Mouse (Mus musculus): ENCODE results near the gene Tsc22d3. TPM values are rescaled to one million over a fixed set of nuclear protein-coding genes. Genes with fewer than 3 reads are reported as not detected.
A peak's percentile ranks its signal among the peaks of the same experiment; 100 is the strongest.
"Not testable (repeated sequence)": the region's sequence is repeated elsewhere in the genome, so short reads cannot be mapped to it uniquely, and the experiment has no call there.

Tsc22d3 gene
- polyA plus RNA-seq, 1 experiment from 2014 or later, result 184 TPM

- no peak overlapping the region for H3K27ac ChIP-seq (ENCODE audit: low read depth, low read length)
- H3K27me3 ChIP-seq (ENCODE audit: control insufficient read depth, insufficient read depth, low read length), result peaks cover 7% of the 10 kb centered on the region
- H3K4me3 ChIP-seq (ENCODE audit: low read depth, low read length), result no peak overlapping the region
- peaks cover 5% of the 10 kb centered on the region; the same call in 1 of the 2 replicates for H3K4me1 ChIP-seq (ENCODE audit: control insufficient read depth, insufficient read depth, low read length)
- no peak overlapping the region for H3K9ac ChIP-seq (ENCODE audit: low read depth, low read length)
- 74% methylated on average over 2 of the region's 2 CpGs for WGBS (ENCODE audit: insufficient replicate concordance)
- no peaks in the 10 kb centered on the region for H3K36me3 ChIP-seq (ENCODE audit: control insufficient read depth, insufficient read depth, low read length)
- no peak overlapping the region for H3K4me2 ChIP-seq
- no peaks in the 10 kb centered on the region for H3K9me3 ChIP-seq (replicated peaks; ENCODE audit: control insufficient read depth, low read length)
- ATAC-seq (replicated peaks; ENCODE audit: insufficient number of reproducible peaks, low FRiP score, low TSS enrichment), result no peak
Measured at GRCm38 (mm10) chrX:140513379-140513778, 87.1 kb downstream of the Tsc22d3 start.

GRCm38 (mm10) chrX:140511687-140512651, 88.5 kb downstream of the Tsc22d3 start:
- Histone ChIP-seq H3K9me3 (replicated peaks; ENCODE audit: control insufficient read depth, low read length) (no peaks in the 10 kb centered on the region), H3K27me3 (ENCODE audit: control insufficient read depth, insufficient read depth, low read length) (peaks cover 11% of the 10 kb centered on the region), H3K4me1 (ENCODE audit: control insufficient read depth, insufficient read depth, low read length) (peaks cover 5% of the 10 kb centered on the region; the same call in 1 of the 2 replicates), H3K36me3 (ENCODE audit: control insufficient read depth, insufficient read depth, low read length) (no peaks in the 10 kb centered on the region), H3K4me2 (no peak overlapping the region), H3K4me3 (ENCODE audit: low read depth, low read length) (no peak overlapping the region), H3K27ac (ENCODE audit: low read depth, low read length) (no peak overlapping the region), H3K9ac (ENCODE audit: low read depth, low read length) (no peak overlapping the region)
- WGBS (ENCODE audit: insufficient replicate concordance), result 54% methylated on average over 7 of the region's 7 CpGs
- ATAC-seq (replicated peaks; ENCODE audit: insufficient number of reproducible peaks, low FRiP score, low TSS enrichment), result no peak

- H3K27me3 ChIP-seq (ENCODE audit: control insufficient read depth, insufficient read depth, low read length), result peaks cover 11% of the 10 kb centered on the region
- H3K27ac ChIP-seq (ENCODE audit: low read depth, low read length), result no peak overlapping the region
- no peaks in the 10 kb centered on the region for H3K36me3 ChIP-seq (ENCODE audit: control insufficient read depth, insufficient read depth, low read length)
- H3K4me1 ChIP-seq (ENCODE audit: control insufficient read depth, insufficient read depth, low read length), result peaks cover 5% of the 10 kb centered on the region; the same call in 1 of the 2 replicates
- 45% methylated on average over 24 of the region's 24 CpGs for WGBS (ENCODE audit: insufficient replicate concordance)
- no peak overlapping the region for H3K9ac ChIP-seq (ENCODE audit: low read depth, low read length)
- H3K4me3 ChIP-seq (ENCODE audit: low read depth, low read length), result no peak overlapping the region
- H3K4me2 ChIP-seq, result peak overlapping the region; percentile 49
- ATAC-seq (replicated peaks; ENCODE audit: insufficient number of reproducible peaks, low FRiP score, low TSS enrichment), result peak; percentile 61; the same call in 1 of the 2 replicates
- no peaks in the 10 kb centered on the region for H3K9me3 ChIP-seq (replicated peaks; ENCODE audit: control insufficient read depth, low read length)
Measured at GRCm38 (mm10) chrX:140510696-140511429, 89.6 kb downstream of the Tsc22d3 start.

GRCm38 (mm10) chrX:140509817-140510216, 90.6 kb downstream of the Tsc22d3 start:
- Histone ChIP-seq H3K27ac (ENCODE audit: low read depth, low read length) (no peak overlapping the region), H3K4me1 (ENCODE audit: control insufficient read depth, insufficient read depth, low read length) (peaks cover 5% of the 10 kb centered on the region; the same call in 1 of the 2 replicates), H3K36me3 (ENCODE audit: control insufficient read depth, insufficient read depth, low read length) (no peaks in the 10 kb centered on the region), H3K27me3 (ENCODE audit: control insufficient read depth, insufficient read depth, low read length) (peaks cover 8% of the 10 kb centered on the region), H3K9me3 (replicated peaks; ENCODE audit: control insufficient read depth, low read length) (no peaks in the 10 kb centered on the region), H3K4me3 (ENCODE audit: low read depth, low read length) (no peak overlapping the region), H3K9ac (ENCODE audit: low read depth, low read length) (no peak overlapping the region), H3K4me2 (no peak overlapping the region)
- 56% methylated on average over 6 of the region's 6 CpGs for WGBS (ENCODE audit: insufficient replicate concordance)
- no peak for ATAC-seq (replicated peaks; ENCODE audit: insufficient number of reproducible peaks, low FRiP score, low TSS enrichment)

- not testable (repeated sequence) for H3K27ac ChIP-seq (ENCODE audit: low read depth, low read length); H3K9ac ChIP-seq (ENCODE audit: low read depth, low read length); H3K4me2 ChIP-seq; H3K4me1 ChIP-seq (ENCODE audit: control insufficient read depth, insufficient read depth, low read length); ATAC-seq (replicated peaks; ENCODE audit: insufficient number of reproducible peaks, low FRiP score, low TSS enrichment); H3K36me3 ChIP-seq (ENCODE audit: control insufficient read depth, insufficient read depth, low read length); H3K27me3 ChIP-seq (ENCODE audit: control insufficient read depth, insufficient read depth, low read length); H3K4me3 ChIP-seq (ENCODE audit: low read depth, low read length); H3K9me3 ChIP-seq (replicated peaks; ENCODE audit: control insufficient read depth, low read length)
- WGBS (ENCODE audit: insufficient replicate concordance), result 82% methylated on average over 4 of the region's 4 CpGs
Measured at GRCm38 (mm10) chrX:140508791-140509190, 91.7 kb downstream of the Tsc22d3 start.

GRCm38 (mm10) chrX:140507377-140507776, 93.1 kb downstream of the Tsc22d3 start:
- Histone ChIP-seq H3K27me3 (ENCODE audit: control insufficient read depth, insufficient read depth, low read length) (peaks cover 6% of the 10 kb centered on the region; the same call in 1 of the 2 replicates), H3K36me3 (ENCODE audit: control insufficient read depth, insufficient read depth, low read length) (no peaks in the 10 kb centered on the region), H3K4me2 (no peak overlapping the region), H3K9me3 (replicated peaks; ENCODE audit: control insufficient read depth, low read length) (no peaks in the 10 kb centered on the region), H3K27ac (ENCODE audit: low read depth, low read length) (no peak overlapping the region), H3K9ac (ENCODE audit: low read depth, low read length) (no peak overlapping the region), H3K4me1 (ENCODE audit: control insufficient read depth, insufficient read depth, low read length) (peaks cover 5% of the 10 kb centered on the region; the same call in 1 of the 2 replicates), H3K4me3 (ENCODE audit: low read depth, low read length) (no peak overlapping the region)
- 83% methylated on average over 1 of the region's 1 CpGs for WGBS (ENCODE audit: insufficient replicate concordance)
- no peak for ATAC-seq (replicated peaks; ENCODE audit: insufficient number of reproducible peaks, low FRiP score, low TSS enrichment)

- Histone ChIP-seq H3K27me3 (ENCODE audit: control insufficient read depth, insufficient read depth, low read length) (peaks cover 6% of the 10 kb centered on the region; the same call in 1 of the 2 replicates), H3K9me3 (replicated peaks; ENCODE audit: control insufficient read depth, low read length) (no peaks in the 10 kb centered on the region), H3K9ac (ENCODE audit: low read depth, low read length) (no peak overlapping the region), H3K27ac (ENCODE audit: low read depth, low read length) (no peak overlapping the region), H3K4me1 (ENCODE audit: control insufficient read depth, insufficient read depth, low read length) (peaks cover 10% of the 10 kb centered on the region; the same call in 1 of the 2 replicates), H3K36me3 (ENCODE audit: control insufficient read depth, insufficient read depth, low read length) (no peaks in the 10 kb centered on the region), H3K4me2 (no peak overlapping the region), H3K4me3 (ENCODE audit: low read depth, low read length) (no peak overlapping the region)
- 71% methylated on average over 6 of the region's 6 CpGs for WGBS (ENCODE audit: insufficient replicate concordance)
- ATAC-seq (replicated peaks; ENCODE audit: insufficient number of reproducible peaks, low FRiP score, low TSS enrichment), result no peak
Measured at GRCm38 (mm10) chrX:140506436-140507180, 93.9 kb downstream of the Tsc22d3 start.

All from heart, embryonic 11.5 days (tissue).